Mouse (Mus musculus) B cell, adult (primary cell): ENCODE data around the gene Ppp1r14d. TPM values are rescaled to one million over a fixed set of nuclear protein-coding genes. Genes with fewer than 3 reads are reported as not detected.

Source experiments
- total RNA-seq: library from RNA; stranded (reverse); gene quantifications from 4 replicates; pipeline ENCODE4 v1.2.4, GENCODE M21; 2023; ENCODE audit not compliant: inconsistent age

The Ppp1r14d gene
- not detected in 4 replicates for total RNA-seq

GRCm38 (mm10) chr2:119229775-119230704, at the start of gene Ppp1r14d:
Gene Ppp1r14d, minus strand, starts transcription at chr2:119229906.

GRCm38 (mm10) chr2:119270643-119271331, 41.1 kb upstream of the Ppp1r14d start, which contains the start of gene Rhov:
Gene Rhov, minus strand, starts transcription at chr2:119271272.

GRCm38 (mm10) chr2:119237210-119237870, 7.6 kb upstream of the Ppp1r14d start, which contains the start of gene Spint1:
Gene Spint1, plus strand, starts transcription at chr2:119237362.

GRCm38 (mm10) chr2:119208344-119209175, 21.1 kb downstream of the Ppp1r14d start, which contains the start of the genes Zfyve19 and Dnajc17:
Gene Zfyve19, plus strand, starts transcription at chr2:119208617.
Gene Dnajc17, minus strand, starts transcription at chr2:119208795.

GRCm38 (mm10) chr2:119173991-119174651, 55.6 kb downstream of the Ppp1r14d start, which contains the start of gene Gm14137:
Gene Gm14137, plus strand, starts transcription at chr2:119174509.

Other genes starting within 250 kb of the Ppp1r14d start
- gene Ccdc32, start 200.5 kb downstream of the Ppp1r14d start, total RNA-seq, result 11.5 to 14.4 TPM (median 13.0 TPM) in 4 replicates
- gene Rpusd2, start 195.1 kb downstream of the Ppp1r14d start, total RNA-seq, result 16.0 to 18.0 TPM (median 16.8 TPM) in 4 replicates
- gene Knl1, start 182.8 kb downstream of the Ppp1r14d start, total RNA-seq, result 3.3 to 4.7 TPM (median 4.1 TPM) in 4 replicates
- gene Rad51, start 117.1 kb downstream of the Ppp1r14d start, total RNA-seq, result 1.8 to 4.5 TPM (median 3.7 TPM) in 4 replicates
- gene Rmdn3, start 72.9 kb downstream of the Ppp1r14d start, total RNA-seq, result 29.7 to 39.8 TPM (median 34.3 TPM) in 4 replicates
- not detected in 4 replicates for gene Gchfr, start 62.1 kb downstream of the Ppp1r14d start, total RNA-seq
- 10.0 to 12.9 TPM (median 10.9 TPM) in 4 replicates for gene Gm14137, start 55.4 kb downstream of the Ppp1r14d start, total RNA-seq
- 30.9 to 40.9 TPM (median 35.2 TPM) in 4 replicates for gene Zfyve19, start 21.3 kb downstream of the Ppp1r14d start, total RNA-seq
- 15.9 to 19.5 TPM (median 18.5 TPM) in 4 replicates for gene Dnajc17, start 21.1 kb downstream of the Ppp1r14d start, total RNA-seq
- 0.45 to 0.60 TPM in 2 of 4 replicates, not detected in the others for gene Spint1, start 7.5 kb upstream of the Ppp1r14d start, total RNA-seq
- gene Rhov, start 41.4 kb upstream of the Ppp1r14d start, total RNA-seq, result not detected in 4 replicates
- gene Vps18, start 58.8 kb upstream of the Ppp1r14d start, total RNA-seq, result 90.9 to 99.3 TPM (median 94.4 TPM) in 4 replicates
- 0.54 to 0.96 TPM (median 0.76 TPM) in 4 replicates for gene Dll4, start 95.9 kb upstream of the Ppp1r14d start, total RNA-seq
- 0.54 to 1.1 TPM (median 0.83 TPM) in 4 replicates for gene Chac1, start 121.3 kb upstream of the Ppp1r14d start, total RNA-seq
- 38.9 to 47.4 TPM (median 42.3 TPM) in 4 replicates for gene Ino80, start 247.8 kb upstream of the Ppp1r14d start, total RNA-seq